Mouse (Mus musculus) CH12.LX (cell line): ENCODE data around the gene Atrnl1. TPM values are rescaled to one million over a fixed set of nuclear protein-coding genes. Genes with fewer than 3 reads are reported as not detected.

Experiments
- DNase-seq: peaks from one replicate; pipeline ENCODE4 v3.0.0-alpha.2; 2013; ENCODE audit errors: extremely low read depth
- H3K27ac ChIP-seq: 2 replicates; pipeline ENCODE4 v1.5.1; 2012; ENCODE audit warnings: low read depth, mild to moderate bottlenecking, control low read depth, moderate library complexity; ENCODE audit not compliant: insufficient read depth
- H3K27me3 ChIP-seq: replicated peaks from 2 replicates; pipeline ENCODE3; 2012; ENCODE audit warnings: inconsistent platforms
- H3K36me3 ChIP-seq, 2 experiments: replicated peaks in 1 of 2; 2 replicates each; pipeline versions ENCODE3 to v1.6.1; 2012; ENCODE audit warnings: inconsistent platforms in 1 of 2, low read length in 1 of 2, mild to moderate bottlenecking in 1 of 2, mixed read lengths in 1 of 2, moderate library complexity in 1 of 2; ENCODE audit not compliant: control insufficient read depth in 1 of 2, insufficient read depth in 1 of 2
- H3K4me1 ChIP-seq, 2 experiments: 2 replicates each; pipeline ENCODE4 v1.6.1; 2012; ENCODE audit warnings: inconsistent platforms in 1 of 2, moderate library complexity in 1 of 2; ENCODE audit not compliant: insufficient read depth in 2 of 2, control insufficient read depth in 1 of 2
- H3K4me2 ChIP-seq: 2 replicates; pipeline ENCODE4 v1.6.1; 2012; ENCODE audit warnings: low read depth, mild to moderate bottlenecking, control low read depth; ENCODE audit not compliant: poor library complexity, insufficient read depth, severe bottlenecking
- H3K4me3 ChIP-seq, 3 experiments: fragments of 150-350 bp in 1 of 3; sonication (generic) in 1 of 3; replicated peaks in 1 of 3; 2 replicates each; pipeline versions ENCODE3 to v1.5.1; 2011 to 2012; ENCODE audit warnings: low read depth in 2 of 3, low read length in 2 of 3, mild to moderate bottlenecking in 2 of 3, moderate library complexity in 2 of 3, control low read depth in 1 of 3, improper control_type of control experiment in 1 of 3, inconsistent platforms in 1 of 3, mixed read lengths in 1 of 3; ENCODE audit not compliant: poor library complexity in 1 of 3
- H3K79me2 ChIP-seq: replicated peaks from 2 replicates; pipeline ENCODE4 v1.6.1; 2012; ENCODE audit warnings: mild to moderate bottlenecking, moderate library complexity; ENCODE audit not compliant: control insufficient read depth, poor library complexity, insufficient read depth, severe bottlenecking; ENCODE audit errors: extremely low read depth
- H3K9ac ChIP-seq: 2 replicates; pipeline ENCODE4 v1.6.1; 2012; ENCODE audit warnings: low read depth, mild to moderate bottlenecking, control low read depth, moderate library complexity; ENCODE audit not compliant: insufficient read depth
- H3K9me3 ChIP-seq: replicated peaks from 2 replicates; pipeline ENCODE3; 2012; ENCODE audit warnings: low read length, inconsistent platforms, mixed read lengths
- BHLHE40 ChIP-seq: IDR thresholded peaks from 2 replicates; pipeline ENCODE4 v1.6.1; 2011; ENCODE audit warnings: mild to moderate bottlenecking, low read depth, low read length, improper control_type of control experiment
- CHD1 ChIP-seq: IDR thresholded peaks from 2 replicates; pipeline ENCODE4 v1.6.1; 2012; ENCODE audit warnings: low read depth, low read length, improper control_type of control experiment, inconsistent platforms
- E2F4 ChIP-seq: IDR thresholded peaks from 2 replicates; pipeline ENCODE4 v1.6.1; 2011; ENCODE audit warnings: low read depth, low read length, improper control_type of control experiment; ENCODE audit not compliant: insufficient replicate concordance
- ETS1 ChIP-seq: conservative IDR thresholded peaks from 2 replicates; pipeline ENCODE4 v1.6.1; 2012; ENCODE audit warnings: low read depth, mild to moderate bottlenecking, inconsistent platforms, low read length, improper control_type of control experiment, moderate library complexity
- IRF4 ChIP-seq: IDR thresholded peaks from 2 replicates; pipeline ENCODE4 v1.6.1; 2014; ENCODE audit warnings: low read depth, mild to moderate bottlenecking, inconsistent platforms, low read length, improper control_type of control experiment
- JUN ChIP-seq: IDR thresholded peaks from 2 replicates; pipeline ENCODE4 v1.6.1; 2011; ENCODE audit warnings: low read depth, mild to moderate bottlenecking, low read length, improper control_type of control experiment, moderate library complexity; ENCODE audit not compliant: insufficient read depth
- KAT2A ChIP-seq: IDR thresholded peaks from 2 replicates; pipeline ENCODE4 v1.6.1; 2012; ENCODE audit warnings: low read length, improper control_type of control experiment, inconsistent platforms; ENCODE audit not compliant: insufficient replicate concordance
- MAX ChIP-seq: IDR thresholded peaks from 2 replicates; pipeline ENCODE4 v1.6.1; 2011; ENCODE audit warnings: low read length, improper control_type of control experiment
- MAZ ChIP-seq: IDR thresholded peaks from 2 replicates; pipeline ENCODE4 v1.6.1; 2012; ENCODE audit warnings: low read depth, mild to moderate bottlenecking, inconsistent platforms, low read length, improper control_type of control experiment, moderate library complexity
- MYC ChIP-seq: IDR thresholded peaks from 2 replicates; pipeline ENCODE4 v1.6.1; 2011; ENCODE audit warnings: low read depth, mild to moderate bottlenecking, improper control_type of control experiment, low read length
- NELFE ChIP-seq: IDR thresholded peaks from 2 replicates; pipeline ENCODE4 v1.6.1; 2011; ENCODE audit warnings: low read depth, low read length, improper control_type of control experiment
- PAX5 ChIP-seq: IDR thresholded peaks from 2 replicates; pipeline ENCODE4 v1.6.1; 2012; ENCODE audit warnings: low read length, inconsistent platforms, mixed read lengths
- RAD21 ChIP-seq: IDR thresholded peaks from 2 replicates; pipeline ENCODE4 v1.6.1; 2011; ENCODE audit warnings: low read depth, mild to moderate bottlenecking, low read length, improper control_type of control experiment, moderate library complexity
- TBP ChIP-seq: conservative IDR thresholded peaks from 2 replicates; pipeline ENCODE4 v1.6.1; 2011; ENCODE audit warnings: low read depth, low read length, improper control_type of control experiment
- TCF12 ChIP-seq: IDR thresholded peaks from 2 replicates; pipeline ENCODE4 v1.6.1; 2014; ENCODE audit warnings: low read depth, mild to moderate bottlenecking, inconsistent platforms, low read length, improper control_type of control experiment
- UBTF ChIP-seq: IDR thresholded peaks from 2 replicates; pipeline ENCODE4 v1.6.1; 2012; ENCODE audit warnings: low read depth, mild to moderate bottlenecking, inconsistent platforms, low read length, improper control_type of control experiment, moderate library complexity
- USF2 ChIP-seq: conservative IDR thresholded peaks from 2 replicates; pipeline ENCODE4 v1.6.1; 2011; ENCODE audit warnings: low read depth, low read length, improper control_type of control experiment
- ZC3H11A ChIP-seq: IDR thresholded peaks from 2 replicates; pipeline ENCODE4 v1.6.1; 2012; ENCODE audit warnings: low read depth, mild to moderate bottlenecking, inconsistent platforms, low read length, improper control_type of control experiment
- ZKSCAN1 ChIP-seq: IDR thresholded peaks from 2 replicates; pipeline ENCODE4 v1.6.1; 2012; ENCODE audit warnings: low read depth, inconsistent platforms, low read length, improper control_type of control experiment, borderline replicate concordance
- ZMIZ1 ChIP-seq: IDR thresholded peaks from 2 replicates; pipeline ENCODE4 v1.6.1; 2012; ENCODE audit warnings: low read depth, mild to moderate bottlenecking, inconsistent platforms, low read length, improper control_type of control experiment
- ZNF384 ChIP-seq: IDR thresholded peaks from 2 replicates; pipeline ENCODE4 v1.6.1; 2012; ENCODE audit warnings: low read depth, low read length, improper control_type of control experiment, inconsistent platforms
- dilution Hi-C: fragments of 300-500 bp; cut with MboI; formaldehyde crosslinking; loops from 2 replicates; pipeline ENCODE4 v1.14.3; 2020; ENCODE audit warnings: low sequenced_read_pairs; ENCODE audit not compliant: extremely low pct_unique_long_range_greater_than_20kb, extremely low pct_ligation_motif_present
- in situ Hi-C: fragments of 300-500 bp; cut with MboI; formaldehyde crosslinking; loops from 3 replicates; pipeline ENCODE4 v1.14.3; 2019; ENCODE audit warnings: low sequenced_read_pairs, low pct_ligation_motif_present, low pct_unique_long_range_greater_than_20kb, mixed read lengths
- polyA plus RNA-seq: library from polyadenylated mRNA; unstranded; fragments of >175 nt; gene quantifications from 2 replicates; pipeline ENCODE4 v1.2.1, GENCODE M21; 2012; ENCODE audit warnings: low read depth; ENCODE audit not compliant: insufficient read length
- total RNA-seq, 2 experiments: library from RNA; depleted of rRNA; stranded (reverse); fragments of 300-350 nt in 1 of 2; fragments of >200 nt in 1 of 2; gene quantifications; 2 replicates each; pipeline ENCODE4 v1.2.3; 2012 to 2014

Atrnl1 gene
- total and polyA plus RNA-seq, 3 experiments: 1.9 TPM

- no peak overlapping the region for H3K4me2 ChIP-seq
- TF ChIP-seq UBTF (no peak), MAX (no peak), PAX5 (no peak), TBP (no peak), ZKSCAN1 (no peak), BHLHE40 (no peak)
- H3K9me3 ChIP-seq: no peaks in the 10 kb centered on the region
- no peaks in the 10 kb centered on the region for H3K36me3 ChIP-seq
- no peak overlapping the region for H3K4me3 ChIP-seq
- no peak for DNase-seq
- no peaks in the 10 kb centered on the region for H3K4me1 ChIP-seq
- H3K79me2 ChIP-seq: no peaks in the 10 kb centered on the region
- H3K27me3 ChIP-seq: no peaks in the 10 kb centered on the region
- in situ Hi-C loops (no loop called here), dilution Hi-C loops (no loop called here)
- H3K9ac ChIP-seq: no peak overlapping the region
- H3K27ac ChIP-seq: no peak overlapping the region
Observed at GRCm38 (mm10) chr19:57927566-57928523, 317.0 kb downstream of the Atrnl1 start.

- Histone ChIP-seq H3K27me3 (no peaks in the 10 kb centered on the region), H3K79me2 (no peaks in the 10 kb centered on the region), H3K36me3 (no peaks in the 10 kb centered on the region), H3K4me3 (no peak overlapping the region), H3K9me3 (no peaks in the 10 kb centered on the region), H3K4me1 (no peaks in the 10 kb centered on the region), H3K9ac (no peak overlapping the region), H3K4me2 (no peak overlapping the region), H3K27ac (no peak overlapping the region)
- dilution Hi-C loops (no loop called here), in situ Hi-C loops (no loop called here)
- TF ChIP-seq UBTF (no peak), CHD1 (no peak), NELFE (no peak), RAD21 (no peak), JUN (no peak), KAT2A (no peak), ZNF384 (no peak), MAZ (no peak), ETS1 (no peak), ZMIZ1 (no peak), USF2 (no peak), IRF4 (no peak), TCF12 (no peak), ZC3H11A (no peak), E2F4 (no peak), ZKSCAN1 (no peak), MYC (no peak)
- DNase-seq: no peak
Observed at GRCm38 (mm10) chr19:57931626-57932025, 320.8 kb downstream of the Atrnl1 start.
